ENCODE assay signal across 8 mouse cellular contexts in the genomic region with DNA sequence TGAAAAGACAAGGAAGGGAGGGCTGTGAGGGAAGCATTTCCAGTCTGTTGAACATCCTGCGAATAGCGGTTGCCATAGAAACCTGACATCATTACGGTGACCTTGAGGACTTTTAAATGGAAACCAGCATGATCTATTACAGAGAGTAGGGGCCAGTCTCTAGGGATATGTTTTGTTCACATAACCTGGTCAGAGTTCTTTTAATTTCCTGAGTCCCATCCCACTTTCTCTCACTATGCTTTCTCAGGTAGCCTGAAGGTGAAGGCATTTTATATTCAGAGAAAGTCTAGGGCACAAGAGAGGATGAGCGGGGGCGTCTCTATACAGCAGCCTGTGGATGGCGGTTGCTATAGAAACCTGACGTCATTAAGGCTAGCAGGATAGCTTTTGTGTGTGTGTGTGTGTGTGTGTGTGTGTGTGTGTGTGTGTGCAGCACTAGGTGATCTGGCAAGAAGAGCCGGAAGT. TPM values are rescaled to one million over a fixed set of nuclear protein-coding genes. Genes with fewer than 3 reads are reported as not detected.
DNase-seq lines count a peak whose midpoint lies in the region; ATAC-seq and TF ChIP-seq lines count a peak whose summit lies in the region.

No protein-coding gene starts in this region.

- 30% methylated on average over 8 of the region's 8 CpGs for WGBS in forebrain, postnatal 0 days
- WGBS in heart, adult 2 months: 39% methylated on average over 8 of the region's 8 CpGs

- H3K27ac ChIP-seq in forebrain, postnatal 0 days (ENCODE audit: low read depth, low read length): 0 out of 2 replicates have a peak overlapping the region, but pooled peaks have one; percentile 40
- no peak overlapping the region for H3K27ac ChIP-seq in heart, adult 2 months

- no peaks in the 10 kb centered on the region for H3K4me1 ChIP-seq in forebrain, postnatal 0 days (ENCODE audit: insufficient read depth)
- H3K4me1 ChIP-seq in heart, adult 2 months (ENCODE audit: control insufficient read depth, insufficient read depth, low read length): no peaks in the 10 kb centered on the region

- no peaks in the 10 kb centered on the region for H3K9me3 ChIP-seq in forebrain, postnatal 0 days (ENCODE audit: low read length)

- no peak overlapping the region for H3K9ac ChIP-seq in forebrain, postnatal 0 days
- H3K9ac ChIP-seq in heart, adult 2 months (ENCODE audit: low read depth, low read length): no peak overlapping the region

- DNase-seq in B cell, adult 2 months: peak; percentile 3 to 11
- DNase-seq in Muller cell, postnatal 12 days (ENCODE audit: inconsistent ontology term): peak; percentile 68
- DNase-seq in forebrain, postnatal 0 days: peak; percentile 75
- DNase-seq in left cerebral cortex, postnatal 25 days (ENCODE audit: low spot score in 2 of 2): peak; percentile 59 to 82
- DNase-seq in retina, postnatal 7 days (ENCODE audit: low read depth, low spot score): peak; percentile 20
- DNase-seq in heart, adult 2 months: no peak
- DNase-seq in heart, postnatal 14 days: no peak
- DNase-seq in urinary bladder, postnatal 25 days (ENCODE audit: low spot score): no peak

- no peaks in the 10 kb centered on the region for H3K27me3 ChIP-seq in forebrain, postnatal 0 days (ENCODE audit: insufficient read depth, low read length)
- H3K27me3 ChIP-seq in heart, adult 2 months (ENCODE audit: control insufficient read depth, insufficient read depth, low read length): no peaks in the 10 kb centered on the region

- H3K4me2 ChIP-seq in forebrain, postnatal 0 days (ENCODE audit: low read depth): peak overlapping the region; percentile 33

- no peak overlapping the region for H3K4me3 ChIP-seq in forebrain, postnatal 0 days (ENCODE audit: low read depth, low read length)
- no peak overlapping the region for H3K4me3 ChIP-seq in heart, adult 2 months

- TF ChIP-seq POLR2A in heart, adult 2 months (IDR thresholded peaks at IDR 0.05; ENCODE audit: insufficient read depth, low read depth, low read length): no peak

- no peak for TF ChIP-seq CTCF in forebrain, postnatal 0 days (IDR thresholded peaks at IDR 0.05; ENCODE audit: low read depth)
- TF ChIP-seq CTCF in heart, adult 2 months (IDR thresholded peaks at IDR 0.05): no peak

- H3K36me3 ChIP-seq in forebrain, postnatal 0 days (ENCODE audit: insufficient read depth): no peaks in the 10 kb centered on the region
- H3K36me3 ChIP-seq in heart, adult 2 months (ENCODE audit: control insufficient read depth, insufficient read depth, low read length): no peaks in the 10 kb centered on the region

- H3K79me2 ChIP-seq in heart, adult 2 months (replicated peaks; ENCODE audit: control insufficient read depth, insufficient read depth, low read length): no peaks in the 10 kb centered on the region

- intact Hi-C loops in left cerebral cortex, postnatal 25 days (cut with DNase I): no loop called here
- intact Hi-C loops in heart, adult 2 months (cut with DNase I): no loop called here
- intact Hi-C loops in heart, postnatal 14 days (cut with DNase I): no loop called here

- TF ChIP-seq EP300 in heart, adult 2 months (IDR thresholded peaks at IDR 0.05; ENCODE audit: insufficient read depth, low read depth, low read length): no peak

- peak; percentile 96 for ATAC-seq in forebrain, postnatal 0 days

RNA-seq across cellular contexts. Expression of a gene that starts 20.8 kb away (rescaled TPM):
- total RNA-seq in forebrain, postnatal 0 days (2014; rRNA removed): 219 and 271 TPM in 2 replicates
- polyA plus RNA-seq in forebrain, postnatal 0 days (2015; fragmentation: Nextera tagmentation; extraction: Ambion mirVana): 782 and 828 TPM in 2 replicates
- total RNA-seq in left cerebral cortex, postnatal 25 days (2021): 100 to 1,000 TPM; 307 to 324 TPM
- 1 to 10 TPM; 8.7 to 9.1 TPM for total RNA-seq in heart, adult 2 months (2021)
- 8.6 and 13.8 TPM in 2 replicates for polyA plus RNA-seq in heart, adult 2 months (2012; rRNA removed)
- 10 to 100 TPM; 28.7 to 30.9 TPM for total RNA-seq in heart, postnatal 14 days (2021)

RNA-seq across cellular contexts. Expression of a gene that starts 46.0 kb away (rescaled TPM):
- 182 and 203 TPM in 2 replicates for total RNA-seq in forebrain, postnatal 0 days (2014; rRNA removed)
- polyA plus RNA-seq in forebrain, postnatal 0 days (2015; fragmentation: Nextera tagmentation; extraction: Ambion mirVana): 263 and 323 TPM in 2 replicates
- 100 to 1,000 TPM; 119 to 122 TPM for total RNA-seq in left cerebral cortex, postnatal 25 days (2021)
- 10 to 100 TPM; 22.6 to 25.6 TPM for total RNA-seq in heart, adult 2 months (2021)
- polyA plus RNA-seq in heart, adult 2 months (2012; rRNA removed): 6.3 and 17.8 TPM in 2 replicates
- 10 to 100 TPM; 48.5 to 49.3 TPM for total RNA-seq in heart, postnatal 14 days (2021)

Comparison
In these comparisons a context has a peak if more than half of its experiments do, and no peak if none do; other contexts are left out.
1. DNase-seq: peak in B cell, adult 2 months (2 of 2), Muller cell, postnatal 12 days (single experiment), forebrain, postnatal 0 days (single experiment), left cerebral cortex, postnatal 25 days (2 of 2) and retina, postnatal 7 days (single experiment); none in heart, adult 2 months (0 of 2), heart, postnatal 14 days (0 of 2) and urinary bladder, postnatal 25 days (single experiment).